Mouse (Mus musculus) layer of hippocampus, adult 8-10 months (tissue): ENCODE measurements at regions not wholly inside any gene's neighbourhood (a gene's known extent, or its start where the extent isn't known, plus 50 kb on each side); places are given as distances from the start of the nearest gene placed in this dataset.
A peak's percentile ranks its signal among the peaks of the same experiment; 100 is the strongest.
"Not testable (repeated sequence)": the region's sequence is repeated elsewhere in the genome, so short reads cannot be mapped to it uniquely, and the experiment has no call there.

Experiments used
- DNase-seq, 2 experiments: peaks; one replicate each; pipeline ENCODE4 v3.0.0; 2022; ENCODE audit warnings: low spot score in 2 of 2

GRCm38 (mm10) chr12:15654585-15654984 lies 162.1 kb downstream of the Trib2 start:
- no peak for DNase-seq

GRCm38 (mm10) chr12:15653357-15653763 lies 163.4 kb downstream of the Trib2 start:
- DNase-seq: no peak

- DNase-seq: no peak
Measured at GRCm38 (mm10) chr12:15651293-15651692, 165.4 kb downstream of the Trib2 start.

- no peak for DNase-seq
Measured at GRCm38 (mm10) chr12:15649906-15650305, 166.8 kb downstream of the Trib2 start.

- DNase-seq: no peak
Measured at GRCm38 (mm10) chr12:15649226-15649625, 167.5 kb downstream of the Trib2 start.

GRCm38 (mm10) chr12:15644074-15644672 lies 172.5 kb downstream of the Trib2 start:
- no peak for DNase-seq

- no peak for DNase-seq
Measured at GRCm38 (mm10) chr12:15643669-15644068, 173.1 kb downstream of the Trib2 start.

- DNase-seq: no peak
Measured at GRCm38 (mm10) chr12:15640320-15640719, 176.4 kb downstream of the Trib2 start.

- DNase-seq: no peak
Measured at GRCm38 (mm10) chr12:15629971-15630370, 186.8 kb downstream of the Trib2 start.

- DNase-seq: no peak
Measured at GRCm38 (mm10) chr12:15619521-15619920, 197.2 kb downstream of the Trib2 start.

- DNase-seq: no peak
Measured at GRCm38 (mm10) chr12:15617312-15617711, 199.4 kb downstream of the Trib2 start.

- DNase-seq: no peak
Measured at GRCm38 (mm10) chr12:15611847-15612580, 204.7 kb downstream of the Trib2 start.

GRCm38 (mm10) chr12:15607091-15607490 lies 209.6 kb downstream of the Trib2 start:
- no peak for DNase-seq

GRCm38 (mm10) chr12:15606095-15606494 lies 210.6 kb downstream of the Trib2 start:
- DNase-seq: peak in 1 of 2 experiments; percentile 17

GRCm38 (mm10) chr12:15604630-15605029 lies 212.1 kb downstream of the Trib2 start:
- no peak for DNase-seq

- DNase-seq: no peak
Measured at GRCm38 (mm10) chr12:15603885-15604284, 212.8 kb downstream of the Trib2 start.

GRCm38 (mm10) chr12:15603319-15603718 lies 213.4 kb downstream of the Trib2 start:
- no peak for DNase-seq

GRCm38 (mm10) chr12:15594704-15595103 lies 222.0 kb downstream of the Trib2 start:
- no peak for DNase-seq

GRCm38 (mm10) chr12:15587864-15588263 lies 228.9 kb downstream of the Trib2 start:
- not testable (repeated sequence) for DNase-seq

GRCm38 (mm10) chr12:15586706-15587442 lies 229.8 kb downstream of the Trib2 start:
- no peak for DNase-seq

GRCm38 (mm10) chr12:15585845-15586244 lies 230.9 kb downstream of the Trib2 start:
- DNase-seq: no peak

GRCm38 (mm10) chr12:15584721-15585120 lies 232.0 kb downstream of the Trib2 start:
- DNase-seq: no peak

GRCm38 (mm10) chr12:15566785-15567109 lies 250.0 kb downstream of the Trib2 start:
- no peak for DNase-seq
